Mouse (Mus musculus): ENCODE data around the gene Tifa.

- no peak for TF ChIP-seq POLR2A (IDR thresholded peaks at IDR 0.05; ENCODE audit: insufficient read depth, low read length)
- no peak for TF ChIP-seq CTCF (IDR thresholded peaks at IDR 0.05; ENCODE audit: low read depth, low read length)
- TF ChIP-seq EP300 (IDR thresholded peaks at IDR 0.05; ENCODE audit: insufficient read depth, low read depth, low read length) = no peak
Observed at GRCm38 (mm10) chr3:127835594-127835993, 46.0 kb downstream of the Tifa start.
